Mouse (Mus musculus) lung, embryonic 16.5 days (tissue): ENCODE results near the gene 4930432M17Rik. TPM values are rescaled to one million over a fixed set of nuclear protein-coding genes. Genes with fewer than 3 reads are reported as not detected.

Source experiments
- ATAC-seq: fragments of 200-750 bp; cut with Nextera tagmentation; 2 replicates; pipeline ENCODE4 v1.8.0; 2017; ENCODE audit warnings: low read depth, mild to moderate bottlenecking, moderate library complexity
- H3K27ac ChIP-seq: fragments of 300-500 bp; sonication (generic); 2 replicates; pipeline ENCODE4 v1.5.1; 2014; ENCODE audit warnings: mild to moderate bottlenecking, control low read depth, low read length
- H3K27me3 ChIP-seq: fragments of 300-500 bp; sonication (generic); 2 replicates; pipeline ENCODE4 v1.6.1; 2014; ENCODE audit warnings: low read depth, low read length, mixed read lengths; ENCODE audit not compliant: control insufficient read depth, insufficient read depth
- H3K36me3 ChIP-seq: fragments of 300-500 bp; sonication (generic); 2 replicates; pipeline ENCODE4 v1.6.1; 2014; ENCODE audit warnings: low read length; ENCODE audit not compliant: control insufficient read depth, insufficient read depth
- H3K4me1 ChIP-seq: fragments of 300-500 bp; sonication (generic); replicated peaks from 2 replicates; pipeline ENCODE4 v1.6.1; 2014; ENCODE audit warnings: low read length, mixed read lengths; ENCODE audit not compliant: control insufficient read depth, insufficient read depth
- H3K4me2 ChIP-seq: fragments of 300-500 bp; sonication (generic); 2 replicates; pipeline ENCODE4 v1.6.1; 2014; ENCODE audit warnings: low read depth, low read length, control low read depth
- H3K4me3 ChIP-seq: fragments of 300-500 bp; sonication (generic); 2 replicates; pipeline ENCODE4 v1.5.1; 2014; ENCODE audit warnings: mild to moderate bottlenecking, low read length, control low read depth
- H3K9ac ChIP-seq: fragments of 300-500 bp; sonication (generic); 2 replicates; pipeline ENCODE4 v1.6.1; 2014; ENCODE audit warnings: low read length, control low read depth
- H3K9me3 ChIP-seq: fragments of 300-500 bp; sonication (generic); 2 replicates; pipeline ENCODE4 v1.6.1; 2016; ENCODE audit warnings: low read length; ENCODE audit not compliant: control insufficient read depth
- WGBS: fragments of 180-500 bp; shearing (Covaris S2); extraction: QIAGEN DNeasy Blood & Tissue Kit; methylation state at CpG from one replicate; pipeline ENCODE4 v1.1.7; 2014; 5-methylcytosine and 5-hydroxymethylcytosine counted together
- polyA plus RNA-seq: library from polyadenylated mRNA; unstranded; fragments of >200 nt; fragmentation: Nextera tagmentation; extraction: Ambion mirVana; gene quantifications from 2 replicates; pipeline ENCODE4 v1.2.1, GENCODE M21; 2015

The 4930432M17Rik gene
- polyA plus RNA-seq, 1 experiment from 2014 or later = not detected

- Histone ChIP-seq H3K4me1 (peaks cover 17% of the 10 kb centered on the region), H3K27ac (no peak overlapping the region), H3K27me3 (no peaks in the 10 kb centered on the region), H3K4me2 (no peak overlapping the region), H3K9ac (no peak overlapping the region), H3K36me3 (no peaks in the 10 kb centered on the region), H3K4me3 (no peak overlapping the region), H3K9me3 (no peaks in the 10 kb centered on the region)
- WGBS = 86% methylated on average over 3 of the region's 3 CpGs
- ATAC-seq = no peak
Observed at GRCm38 (mm10) chr3:121638241-121638640, 32.3 kb upstream of the 4930432M17Rik start.

DNA sequence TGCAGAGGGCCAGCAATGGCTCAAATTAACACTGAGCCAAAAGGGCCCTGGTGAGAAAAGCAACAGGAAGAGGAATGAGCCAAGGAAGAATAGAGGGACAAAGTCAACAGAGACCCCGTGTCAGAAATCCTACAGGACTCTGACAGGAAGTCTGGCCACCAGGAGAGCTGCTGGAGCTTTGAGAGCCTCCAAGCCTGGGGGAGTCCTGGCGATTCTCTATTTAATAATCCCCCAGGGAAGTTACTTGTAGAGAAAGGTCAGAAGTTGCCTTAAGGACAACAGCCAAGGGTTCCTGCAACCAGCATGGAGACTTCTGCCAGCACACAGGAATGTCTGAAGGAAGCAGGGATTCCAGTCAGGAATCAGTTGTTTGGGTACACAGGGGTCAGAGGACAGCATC is 30.0 kb upstream of the 4930432M17Rik start:
- peaks cover 22% of the 10 kb centered on the region for H3K4me1 ChIP-seq
- no peak for ATAC-seq
- no peak overlapping the region for H3K4me2 ChIP-seq
- H3K4me3 ChIP-seq = no peak overlapping the region
- no peaks in the 10 kb centered on the region for H3K36me3 ChIP-seq
- WGBS = 22% methylated on average over 2 of the region's 2 CpGs
- no peak overlapping the region for H3K9ac ChIP-seq
- H3K27ac ChIP-seq = no peak overlapping the region
- H3K27me3 ChIP-seq = no peaks in the 10 kb centered on the region
- no peaks in the 10 kb centered on the region for H3K9me3 ChIP-seq

DNA sequence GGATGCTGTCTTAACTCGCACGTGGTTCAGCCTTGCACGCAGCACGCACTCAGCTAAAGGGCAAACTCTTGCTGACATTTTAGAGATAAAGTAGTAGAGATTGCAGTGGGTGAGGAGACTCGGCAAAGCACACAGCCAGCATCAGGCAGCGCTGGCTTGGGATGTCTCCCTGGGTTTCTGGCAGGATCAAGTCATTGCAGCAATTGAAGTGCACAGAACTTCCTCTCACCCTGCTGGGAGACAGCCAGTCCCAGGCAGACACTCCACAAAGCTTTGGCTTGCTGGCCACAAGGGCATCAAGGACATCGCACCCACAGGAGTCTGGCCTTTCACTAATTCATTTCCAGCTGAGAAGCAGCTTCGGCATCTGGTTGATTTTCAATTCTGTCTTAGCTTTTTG is 27.3 kb upstream of the 4930432M17Rik start:
- peaks cover 20% of the 10 kb centered on the region for H3K4me1 ChIP-seq
- no peak overlapping the region for H3K9ac ChIP-seq
- H3K27ac ChIP-seq = no peak overlapping the region
- H3K36me3 ChIP-seq = no peaks in the 10 kb centered on the region
- no peak overlapping the region for H3K4me2 ChIP-seq
- no peak overlapping the region for H3K4me3 ChIP-seq
- 51% methylated on average over 8 of the region's 8 CpGs for WGBS
- no peaks in the 10 kb centered on the region for H3K27me3 ChIP-seq
- no peaks in the 10 kb centered on the region for H3K9me3 ChIP-seq
- ATAC-seq = no peak

DNA sequence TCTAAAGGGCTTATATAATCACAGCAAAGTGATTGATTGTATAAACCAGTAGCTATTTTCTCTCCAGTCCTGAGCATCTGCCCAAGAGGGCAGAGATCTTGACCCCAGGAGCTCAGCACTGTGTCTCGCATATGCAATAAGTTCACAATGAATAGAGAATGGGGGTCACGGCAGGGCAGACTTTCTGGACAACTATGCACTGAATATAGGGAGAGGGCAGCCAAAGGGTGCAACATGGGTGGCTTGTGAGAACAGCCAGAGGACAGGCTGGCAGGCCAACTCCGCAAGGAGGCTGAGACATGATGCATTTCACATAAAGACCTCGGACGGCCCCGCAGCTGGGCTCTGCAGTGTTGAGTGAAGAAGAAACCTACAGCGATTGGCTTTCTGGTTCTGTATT is 25.1 kb upstream of the 4930432M17Rik start:
- H3K4me3 ChIP-seq = no peak overlapping the region
- H3K9ac ChIP-seq = no peak overlapping the region
- H3K27me3 ChIP-seq = no peaks in the 10 kb centered on the region
- peak; percentile 67 for ATAC-seq
- H3K4me1 ChIP-seq = peaks cover 25% of the 10 kb centered on the region
- WGBS = 46% methylated on average over 7 of the region's 7 CpGs
- no peak overlapping the region for H3K4me2 ChIP-seq
- H3K9me3 ChIP-seq = no peaks in the 10 kb centered on the region
- no peaks in the 10 kb centered on the region for H3K36me3 ChIP-seq
- no peak overlapping the region for H3K27ac ChIP-seq

DNA sequence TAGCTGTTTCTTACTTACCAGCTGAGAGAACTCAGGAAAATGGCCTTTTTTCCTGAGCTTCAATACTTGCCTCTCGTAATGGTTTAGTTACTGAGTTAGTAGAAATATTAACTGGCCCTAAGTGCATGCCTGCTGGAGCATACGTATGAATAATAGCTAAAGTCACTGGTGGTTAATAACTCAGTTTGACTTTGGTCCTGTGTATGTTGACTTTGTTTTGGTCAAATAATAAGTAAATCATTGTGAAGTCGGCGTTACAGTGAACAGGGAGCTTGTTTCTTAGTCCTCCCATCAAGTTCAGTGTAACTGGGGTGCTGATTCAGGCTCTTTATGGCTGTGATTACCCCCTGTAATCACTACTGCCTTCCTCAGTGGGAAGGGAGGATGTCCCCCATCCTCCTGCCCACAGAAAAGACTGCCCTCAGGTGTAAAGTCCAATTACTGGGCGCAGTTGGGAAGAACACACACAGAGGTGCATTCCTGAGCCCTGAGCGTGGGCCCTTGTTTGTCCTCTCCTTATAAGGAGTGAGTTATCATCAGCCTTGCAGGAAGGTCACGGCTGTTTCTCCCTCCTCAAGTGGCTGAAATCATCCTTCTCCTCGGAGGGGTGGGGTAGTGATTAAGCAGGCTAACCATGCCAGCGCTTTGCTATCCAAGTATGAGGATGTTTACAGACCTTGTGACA is 24.1 kb upstream of the 4930432M17Rik start:
- peak; percentile 45 for ATAC-seq
- Histone ChIP-seq H3K27me3 (no peaks in the 10 kb centered on the region), H3K9me3 (no peaks in the 10 kb centered on the region), H3K9ac (no peak overlapping the region), H3K4me1 (peaks cover 26% of the 10 kb centered on the region), H3K4me2 (no peak overlapping the region), H3K4me3 (no peak overlapping the region), H3K27ac (peak overlapping the region; percentile 38), H3K36me3 (no peaks in the 10 kb centered on the region)
- 33% methylated on average over 9 of the region's 9 CpGs for WGBS

- no peak overlapping the region for H3K9ac ChIP-seq
- H3K27me3 ChIP-seq = no peaks in the 10 kb centered on the region
- ATAC-seq = no peak
- WGBS = 82% methylated on average over 8 of the region's 8 CpGs
- H3K4me1 ChIP-seq = peaks cover 23% of the 10 kb centered on the region
- no peak overlapping the region for H3K27ac ChIP-seq
- no peaks in the 10 kb centered on the region for H3K36me3 ChIP-seq
- no peak overlapping the region for H3K4me2 ChIP-seq
- no peak overlapping the region for H3K4me3 ChIP-seq
- H3K9me3 ChIP-seq = no peaks in the 10 kb centered on the region
Observed at GRCm38 (mm10) chr3:121648238-121648778, 22.3 kb upstream of the 4930432M17Rik start.

- peak overlapping the region; percentile 50 for H3K27ac ChIP-seq
Observed at GRCm38 (mm10) chr3:121650052-121650671, 20.4 kb upstream of the 4930432M17Rik start.

GRCm38 (mm10) chr3:121651710-121652109 is 18.9 kb upstream of the 4930432M17Rik start:
- Histone ChIP-seq H3K27ac (no peak overlapping the region), H3K27me3 (no peaks in the 10 kb centered on the region), H3K4me1 (peaks cover 15% of the 10 kb centered on the region), H3K36me3 (no peaks in the 10 kb centered on the region), H3K9ac (no peak overlapping the region), H3K9me3 (no peaks in the 10 kb centered on the region), H3K4me3 (no peak overlapping the region), H3K4me2 (no peak overlapping the region)
- no peak for ATAC-seq
- 51% methylated on average over 3 of the region's 3 CpGs for WGBS

More at GRCm38 (mm10) chr3:121650052-121650671, 20.4 kb upstream of the 4930432M17Rik start:
- Histone ChIP-seq H3K4me2 (no peak overlapping the region), H3K27me3 (no peaks in the 10 kb centered on the region), H3K4me3 (no peak overlapping the region), H3K9me3 (no peaks in the 10 kb centered on the region), H3K9ac (no peak overlapping the region), H3K4me1 (peaks cover 23% of the 10 kb centered on the region), H3K36me3 (no peaks in the 10 kb centered on the region)
- 0 out of 2 replicates have a peak, but pooled peaks have one; percentile 27 for ATAC-seq
- WGBS = 26% methylated on average over 10 of the region's 10 CpGs

GRCm38 (mm10) chr3:121652186-121652585 is 18.4 kb upstream of the 4930432M17Rik start:
- H3K27me3 ChIP-seq = no peaks in the 10 kb centered on the region
- H3K9me3 ChIP-seq = no peaks in the 10 kb centered on the region
- H3K27ac ChIP-seq = no peak overlapping the region
- 49% methylated on average over 1 of the region's 1 CpGs for WGBS
- peaks cover 11% of the 10 kb centered on the region for H3K4me1 ChIP-seq
- ATAC-seq = no peak
- no peak overlapping the region for H3K4me3 ChIP-seq
- H3K4me2 ChIP-seq = no peak overlapping the region
- no peaks in the 10 kb centered on the region for H3K36me3 ChIP-seq
- H3K9ac ChIP-seq = no peak overlapping the region
